Mouse (Mus musculus) forebrain, embryonic 10.5 days (tissue): Measurements from ENCODE around the gene Slamf9. TPM values are rescaled to one million over a fixed set of nuclear protein-coding genes. Genes with fewer than 3 reads are reported as not detected.
A peak's percentile ranks its signal among the peaks of the same experiment; 100 is the strongest.

Source experiments
- DNase-seq: peaks from one replicate; pipeline ENCODE4 v3.0.0-alpha.2; 2017; ENCODE audit warnings: low spot score; ENCODE audit errors: extremely low spot score
- H3K27ac ChIP-seq: fragments of 300-500 bp; sonication (generic); 2 replicates; pipeline ENCODE4 v1.5.1; 2016; ENCODE audit warnings: mild to moderate bottlenecking
- H3K27me3 ChIP-seq: fragments of 300-500 bp; sonication (generic); 2 replicates; pipeline ENCODE4 v1.6.1; 2016; ENCODE audit warnings: mild to moderate bottlenecking; ENCODE audit not compliant: poor library complexity, severe bottlenecking
- H3K36me3 ChIP-seq: fragments of 300-500 bp; sonication (generic); replicated peaks from 2 replicates; pipeline ENCODE4 v1.6.1; 2016; ENCODE audit warnings: mild to moderate bottlenecking, moderate library complexity
- H3K4me1 ChIP-seq: fragments of 300-500 bp; sonication (generic); 2 replicates; pipeline ENCODE4 v1.6.1; 2016
- H3K4me3 ChIP-seq: fragments of 300-500 bp; sonication (generic); 2 replicates; pipeline ENCODE4 v1.5.1; 2016; ENCODE audit warnings: mild to moderate bottlenecking, moderate library complexity
- H3K9me3 ChIP-seq: fragments of 300-500 bp; sonication (generic); 2 replicates; pipeline ENCODE4 v1.6.1; 2016; ENCODE audit warnings: mild to moderate bottlenecking, moderate library complexity
- WGBS: fragments of 180-500 bp; shearing (Covaris S2); methylation state at CpG from one replicate; pipeline ENCODE4 v1.1.7; 2016; 5-methylcytosine and 5-hydroxymethylcytosine counted together
- polyA plus RNA-seq: library from polyadenylated mRNA; unstranded; fragments of >200 nt; fragmentation: Nextera tagmentation; extraction: Ambion mirVana; gene quantifications from 2 replicates; pipeline ENCODE4 v1.2.1, GENCODE M21; 2016

Gene Slamf9
- polyA plus RNA-seq, 1 experiment from 2014 or later = not detected

DNA sequence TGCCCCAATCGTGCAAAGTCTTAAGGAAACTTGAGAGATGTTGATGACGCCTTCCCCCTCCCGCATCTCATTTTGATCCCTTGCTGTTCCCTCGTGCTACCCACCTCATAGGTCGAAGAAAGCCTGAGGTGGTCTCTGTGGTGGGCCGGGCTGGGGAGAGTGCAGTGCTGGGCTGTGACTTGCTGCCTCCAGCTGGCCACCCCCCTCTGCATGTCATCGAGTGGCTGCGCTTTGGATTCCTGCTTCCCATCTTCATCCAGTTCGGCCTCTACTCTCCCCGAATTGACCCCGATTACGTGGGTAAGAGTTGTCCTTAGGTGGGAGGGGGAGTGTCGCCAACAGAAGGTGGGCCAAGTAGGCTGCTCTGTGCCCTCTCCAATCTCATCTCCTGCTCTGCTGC lies 9.5 kb downstream of the Slamf9 start:
- peaks cover 49% of the 10 kb centered on the region for H3K36me3 ChIP-seq
- H3K27ac ChIP-seq = peak overlapping the region; percentile 91
- peaks cover 21% of the 10 kb centered on the region for H3K27me3 ChIP-seq
- DNase-seq = no peak
- H3K4me1 ChIP-seq = peaks cover 87% of the 10 kb centered on the region
- 59% methylated on average over 13 of the region's 13 CpGs for WGBS
- no peaks in the 10 kb centered on the region for H3K9me3 ChIP-seq
- peak overlapping the region; percentile 77 for H3K4me3 ChIP-seq

DNA sequence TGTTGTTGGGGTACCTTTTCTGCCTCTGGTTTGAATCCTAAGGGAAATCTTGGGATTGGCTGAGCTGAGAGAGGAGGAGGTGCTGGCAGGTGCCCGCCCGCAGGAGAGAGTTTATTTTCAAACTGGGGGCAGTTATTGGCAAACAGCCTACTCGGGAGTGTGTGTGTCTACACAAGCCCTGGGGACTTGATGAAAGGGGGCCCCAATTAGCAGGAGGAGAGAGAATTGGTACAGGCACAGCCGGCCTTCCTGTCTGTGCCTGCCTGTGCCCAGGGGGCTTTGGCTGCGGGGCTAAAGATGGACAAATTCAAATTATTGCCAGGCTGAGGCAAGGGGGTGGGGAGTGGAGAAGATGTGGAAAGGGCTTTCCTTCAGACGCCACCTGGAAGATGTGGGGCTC lies 10.7 kb downstream of the Slamf9 start:
- Histone ChIP-seq H3K27ac (peak overlapping the region; percentile 91), H3K4me1 (peaks cover 94% of the 10 kb centered on the region), H3K9me3 (no peaks in the 10 kb centered on the region), H3K4me3 (peak overlapping the region; percentile 77), H3K27me3 (peaks cover 10% of the 10 kb centered on the region), H3K36me3 (peaks cover 61% of the 10 kb centered on the region)
- 22% methylated on average over 6 of the region's 6 CpGs for WGBS
- no peak for DNase-seq

DNA sequence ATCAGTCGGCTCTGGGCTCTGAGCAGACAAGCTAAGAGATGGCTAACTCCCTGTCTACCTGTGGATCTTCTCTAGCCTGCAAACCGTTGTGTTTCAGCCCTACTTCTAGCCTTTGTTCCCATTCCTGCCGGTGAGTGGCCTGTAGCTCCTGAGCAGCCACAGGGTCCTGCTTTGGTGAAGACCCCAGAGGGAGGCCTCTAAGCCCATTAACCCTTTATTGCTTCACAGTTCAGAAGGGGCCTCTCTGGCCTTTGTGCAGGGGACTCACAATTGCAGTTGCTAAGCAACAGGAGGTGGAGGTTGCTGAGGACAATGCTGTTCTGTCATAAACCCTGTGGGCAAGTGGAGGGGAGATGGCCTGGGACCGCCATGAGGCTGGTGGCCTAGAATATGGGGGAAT lies 11.1 kb downstream of the Slamf9 start:
- peak; percentile 76 for DNase-seq
- peak overlapping the region; percentile 91 for H3K27ac ChIP-seq
- no peaks in the 10 kb centered on the region for H3K9me3 ChIP-seq
- peaks cover 90% of the 10 kb centered on the region for H3K4me1 ChIP-seq
- 10% methylated on average over 4 of the region's 4 CpGs for WGBS
- peak overlapping the region; percentile 77 for H3K4me3 ChIP-seq
- H3K36me3 ChIP-seq = peaks cover 65% of the 10 kb centered on the region
- peaks cover 6% of the 10 kb centered on the region for H3K27me3 ChIP-seq

DNA sequence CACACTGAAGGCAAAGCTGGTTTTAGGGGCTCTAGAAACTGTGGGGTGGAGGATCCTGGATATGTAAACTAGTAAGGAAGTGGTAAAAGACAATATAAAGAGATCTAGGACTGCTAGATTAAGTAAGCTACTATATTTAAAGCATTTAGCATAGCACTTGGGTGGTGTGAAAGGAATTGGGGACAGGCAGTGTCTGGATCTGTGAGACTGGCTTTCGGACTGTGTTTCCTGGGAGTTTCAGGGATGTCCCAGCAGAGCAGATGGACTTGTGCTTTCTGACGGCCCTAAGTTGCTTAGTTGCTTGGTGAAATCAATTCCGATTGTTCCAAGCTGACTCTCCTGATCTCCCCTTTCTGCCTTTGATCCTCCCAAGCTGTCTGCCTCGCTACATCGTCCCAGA lies 11.5 kb downstream of the Slamf9 start:
- Histone ChIP-seq H3K27me3 (peaks cover 4% of the 10 kb centered on the region; the same call in 1 of the 2 replicates), H3K36me3 (peaks cover 69% of the 10 kb centered on the region), H3K4me3 (peak overlapping the region; percentile 77), H3K27ac (peak overlapping the region; percentile 91), H3K4me1 (peaks cover 86% of the 10 kb centered on the region), H3K9me3 (no peaks in the 10 kb centered on the region)
- no peak for DNase-seq
- WGBS = 29% methylated on average over 5 of the region's 5 CpGs

DNA sequence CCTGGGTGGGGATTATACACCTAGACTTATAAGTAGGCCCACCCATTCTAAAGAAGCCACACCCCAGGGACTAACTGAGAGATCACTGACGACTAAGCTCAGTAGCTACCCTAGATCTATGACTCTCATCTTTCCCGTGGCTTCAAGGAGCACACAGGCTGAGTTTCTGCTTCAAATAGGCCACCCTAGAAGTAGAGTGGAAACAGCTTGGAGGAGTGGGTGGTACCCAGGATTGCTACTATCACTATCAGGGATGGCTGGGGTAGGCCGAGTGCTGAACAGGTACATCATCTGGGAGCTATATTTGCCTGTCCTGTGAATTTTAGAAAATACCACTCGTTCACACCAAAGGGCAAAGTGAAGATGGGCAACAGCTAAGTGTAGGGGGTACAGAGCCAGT lies 12.7 kb downstream of the Slamf9 start:
- H3K27ac ChIP-seq = no peak overlapping the region
- H3K4me3 ChIP-seq = no peak overlapping the region
- H3K9me3 ChIP-seq = no peaks in the 10 kb centered on the region
- no peak for DNase-seq
- H3K4me1 ChIP-seq = peaks cover 75% of the 10 kb centered on the region
- WGBS = 90% methylated on average over 4 of the region's 4 CpGs
- peaks cover 81% of the 10 kb centered on the region for H3K36me3 ChIP-seq
- peaks cover 4% of the 10 kb centered on the region; the same call in 1 of the 2 replicates for H3K27me3 ChIP-seq

DNA sequence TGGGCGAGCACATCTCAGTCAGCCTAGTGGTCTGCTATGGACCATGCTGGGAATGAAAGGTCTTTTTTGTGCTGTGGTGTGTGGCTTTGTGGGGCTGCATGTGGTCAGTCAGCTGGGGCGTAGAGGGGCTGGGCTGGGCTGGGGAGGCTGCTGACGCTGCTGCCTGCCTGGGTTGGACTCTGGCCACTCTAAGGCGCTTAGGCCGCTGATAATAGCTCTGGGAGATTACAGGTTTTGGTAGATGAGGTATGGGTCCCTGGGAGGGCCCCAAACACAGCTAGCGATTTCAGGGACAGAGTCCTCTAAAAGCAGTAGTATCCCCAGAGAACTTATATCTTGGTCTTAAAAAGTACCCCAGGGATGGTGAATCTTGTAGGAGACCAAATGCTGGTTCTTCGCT lies 13.7 kb downstream of the Slamf9 start:
- Histone ChIP-seq H3K36me3 (peaks cover 91% of the 10 kb centered on the region), H3K4me3 (no peak overlapping the region), H3K27me3 (peaks cover 4% of the 10 kb centered on the region; the same call in 1 of the 2 replicates), H3K27ac (no peak overlapping the region), H3K9me3 (no peaks in the 10 kb centered on the region), H3K4me1 (peaks cover 65% of the 10 kb centered on the region)
- 78% methylated on average over 7 of the region's 7 CpGs for WGBS
- DNase-seq = no peak

DNA sequence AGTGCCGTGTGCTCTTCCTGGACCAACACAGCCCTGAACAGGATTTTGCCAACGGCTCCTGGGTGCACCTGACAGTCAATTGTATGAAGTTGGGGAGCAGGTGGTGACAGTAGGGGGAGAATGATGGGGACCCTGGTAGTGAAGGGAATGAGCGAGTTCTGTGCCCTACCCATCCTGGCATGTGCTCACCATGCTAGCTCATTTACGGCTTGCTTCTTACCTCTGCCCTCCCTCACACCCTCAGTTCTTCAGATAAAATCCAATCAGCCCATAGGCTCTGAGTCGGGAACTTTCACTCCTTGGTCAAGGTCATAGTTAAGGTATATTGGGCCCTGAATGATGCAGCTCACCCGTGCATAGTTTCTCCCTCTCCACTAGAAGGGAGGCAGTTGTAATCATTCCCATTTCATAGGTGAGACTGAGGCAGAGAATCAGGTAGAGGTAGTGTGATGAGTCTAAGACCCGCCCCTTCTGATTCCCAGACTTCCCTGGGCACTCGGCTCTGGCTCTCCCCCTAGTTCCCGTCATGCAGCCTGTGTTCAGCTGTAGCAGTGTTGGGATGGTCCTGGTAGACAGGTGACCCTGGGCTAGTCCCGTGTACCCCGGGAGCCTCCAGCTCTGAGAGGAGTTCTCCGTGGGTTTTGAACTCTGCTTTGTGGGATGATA lies 14.6 kb downstream of the Slamf9 start:
- Histone ChIP-seq H3K27ac (peak overlapping the region; percentile 22), H3K27me3 (peaks cover 4% of the 10 kb centered on the region; the same call in 1 of the 2 replicates), H3K36me3 (peaks cover 93% of the 10 kb centered on the region), H3K4me1 (peaks cover 57% of the 10 kb centered on the region), H3K9me3 (no peaks in the 10 kb centered on the region), H3K4me3 (peak overlapping the region; percentile 29)
- WGBS = 58% methylated on average over 12 of the region's 12 CpGs
- no peak for DNase-seq

DNA sequence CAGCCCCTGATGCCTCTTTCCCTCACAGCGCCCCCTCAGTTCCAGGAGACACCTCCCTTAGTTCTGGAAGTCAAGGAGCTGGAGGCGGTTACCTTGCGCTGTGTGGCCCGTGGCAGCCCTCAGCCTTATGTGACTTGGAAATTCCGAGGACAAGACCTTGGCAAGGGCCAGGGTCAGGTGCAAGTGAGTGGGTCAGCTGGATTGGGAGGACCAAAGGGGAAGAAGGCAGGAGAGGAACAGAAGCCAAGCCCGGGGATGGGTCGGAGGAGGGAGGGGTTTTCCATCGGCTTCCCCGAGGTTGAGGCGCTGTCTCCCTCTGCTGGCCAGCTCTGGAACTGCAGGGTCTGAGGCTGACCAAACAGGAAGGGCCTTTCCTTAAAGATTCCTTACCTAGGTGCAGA lies 15.1 kb downstream of the Slamf9 start:
- H3K4me1 ChIP-seq = peaks cover 51% of the 10 kb centered on the region

DNA sequence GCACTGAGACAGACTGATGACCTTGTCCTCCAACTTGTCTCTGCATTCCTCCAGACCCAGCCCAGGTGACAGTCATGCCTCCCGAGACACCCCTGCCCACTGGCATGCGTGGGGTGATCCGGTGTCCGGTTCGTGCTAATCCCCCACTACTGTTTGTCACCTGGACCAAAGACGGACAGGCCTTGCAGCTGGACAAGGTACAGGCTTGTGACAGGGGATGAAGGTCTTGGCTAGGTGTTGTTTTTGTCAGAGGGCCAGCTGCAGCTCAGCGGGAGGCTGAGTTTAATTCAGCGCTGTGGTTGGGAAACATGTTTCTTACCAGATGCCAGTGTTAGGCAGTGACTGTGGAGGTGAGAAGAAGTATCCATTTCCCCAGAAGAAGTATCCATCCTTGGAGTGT lies 16.9 kb downstream of the Slamf9 start:
- no peaks in the 10 kb centered on the region for H3K9me3 ChIP-seq
- 94% methylated on average over 8 of the region's 8 CpGs for WGBS
- no peak overlapping the region for H3K27ac ChIP-seq
- H3K4me3 ChIP-seq = no peak overlapping the region
- DNase-seq = no peak
- peaks cover 4% of the 10 kb centered on the region; the same call in 1 of the 2 replicates for H3K27me3 ChIP-seq
- H3K36me3 ChIP-seq = peaks cover 100% of the 10 kb centered on the region
- H3K4me1 ChIP-seq = peaks cover 33% of the 10 kb centered on the region

More for the DNA sequence above, 15.1 kb downstream of the Slamf9 start:
- H3K27me3 ChIP-seq = peaks cover 4% of the 10 kb centered on the region; the same call in 1 of the 2 replicates
- peaks cover 93% of the 10 kb centered on the region for H3K36me3 ChIP-seq
- peak overlapping the region; percentile 29 for H3K4me3 ChIP-seq
- peak overlapping the region; percentile 22 for H3K27ac ChIP-seq
- WGBS = 12% methylated on average over 10 of the region's 10 CpGs
- no peaks in the 10 kb centered on the region for H3K9me3 ChIP-seq
- DNase-seq = peak; percentile 90

DNA sequence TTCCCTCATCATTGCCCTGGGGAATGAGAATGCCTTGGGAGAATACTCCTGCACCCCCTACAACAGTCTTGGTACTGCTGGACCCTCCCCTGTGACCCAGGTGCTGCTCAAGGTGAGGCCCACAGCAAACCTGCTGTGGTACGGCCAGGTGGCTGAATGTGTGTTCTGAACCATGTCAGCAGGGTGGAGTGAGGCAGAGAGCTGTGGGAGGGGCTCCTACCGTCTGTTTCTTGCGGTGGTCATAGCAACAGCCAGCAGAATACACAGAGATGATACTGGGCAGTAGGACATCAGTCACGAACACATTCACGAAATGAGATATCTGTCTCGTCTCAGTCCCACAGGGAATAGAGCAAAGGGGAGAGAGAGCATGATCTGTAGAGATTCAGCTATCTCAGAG lies 18.4 kb downstream of the Slamf9 start:
- no peak overlapping the region for H3K4me3 ChIP-seq
- no peaks in the 10 kb centered on the region for H3K9me3 ChIP-seq
- no peak overlapping the region for H3K27ac ChIP-seq
- no peak for DNase-seq
- H3K36me3 ChIP-seq = peaks cover 100% of the 10 kb centered on the region
- peaks cover 19% of the 10 kb centered on the region for H3K4me1 ChIP-seq
- 86% methylated on average over 6 of the region's 6 CpGs for WGBS
- peaks cover 15% of the 10 kb centered on the region for H3K27me3 ChIP-seq

DNA sequence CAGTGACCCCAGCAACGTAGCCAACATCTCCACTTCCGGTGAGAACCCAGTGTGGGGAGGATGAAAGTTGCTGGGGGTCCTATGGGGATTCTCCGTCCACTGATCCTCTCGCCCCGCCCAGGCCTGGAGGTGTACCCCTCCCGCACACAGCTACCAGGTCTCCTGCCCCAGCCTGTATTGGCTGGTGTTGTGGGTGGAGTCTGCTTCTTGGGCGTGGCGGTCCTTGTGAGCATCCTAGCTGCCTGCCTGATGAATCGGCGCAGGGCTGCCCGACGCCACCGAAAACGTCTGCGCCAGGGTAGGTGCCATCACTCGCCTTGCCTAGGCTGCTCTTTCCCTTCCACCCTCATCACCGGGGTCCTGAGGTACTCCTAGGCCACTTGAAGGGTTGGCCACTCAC lies 20.9 kb downstream of the Slamf9 start:
- peaks cover 82% of the 10 kb centered on the region for H3K36me3 ChIP-seq
- DNase-seq = no peak

DNA sequence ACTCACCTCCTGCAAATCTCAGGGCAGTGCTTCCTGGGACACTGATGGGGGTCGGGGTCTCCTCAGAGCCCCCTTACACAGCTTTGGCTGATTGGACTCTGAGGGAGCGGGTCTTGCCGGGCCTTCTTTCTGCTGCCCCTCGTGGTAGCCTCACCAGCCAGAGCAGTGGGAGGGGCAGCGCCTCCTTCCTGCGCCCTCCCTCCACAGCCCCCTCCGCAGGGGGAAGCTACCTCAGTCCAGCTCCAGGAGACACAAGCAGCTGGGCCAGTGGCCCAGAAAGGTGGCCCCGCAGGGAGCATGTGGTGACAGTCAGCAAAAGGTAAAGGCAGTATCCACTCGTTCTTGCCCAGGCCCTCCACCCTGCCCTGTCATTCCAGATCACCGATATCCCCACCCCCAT lies 22.3 kb downstream of the Slamf9 start:
- no peaks in the 10 kb centered on the region for H3K9me3 ChIP-seq
- no peak overlapping the region for H3K4me3 ChIP-seq
- H3K36me3 ChIP-seq = peaks cover 68% of the 10 kb centered on the region
- DNase-seq = no peak
- 83% methylated on average over 10 of the region's 10 CpGs for WGBS
- peaks cover 35% of the 10 kb centered on the region for H3K4me1 ChIP-seq
- H3K27me3 ChIP-seq = peaks cover 51% of the 10 kb centered on the region
- H3K27ac ChIP-seq = no peak overlapping the region

More for the DNA sequence above, 20.9 kb downstream of the Slamf9 start:
- Histone ChIP-seq H3K27me3 (peaks cover 37% of the 10 kb centered on the region), H3K9me3 (no peaks in the 10 kb centered on the region), H3K4me1 (peaks cover 21% of the 10 kb centered on the region), H3K27ac (no peak overlapping the region), H3K4me3 (no peak overlapping the region)
- WGBS = 81% methylated on average over 17 of the region's 17 CpGs

DNA sequence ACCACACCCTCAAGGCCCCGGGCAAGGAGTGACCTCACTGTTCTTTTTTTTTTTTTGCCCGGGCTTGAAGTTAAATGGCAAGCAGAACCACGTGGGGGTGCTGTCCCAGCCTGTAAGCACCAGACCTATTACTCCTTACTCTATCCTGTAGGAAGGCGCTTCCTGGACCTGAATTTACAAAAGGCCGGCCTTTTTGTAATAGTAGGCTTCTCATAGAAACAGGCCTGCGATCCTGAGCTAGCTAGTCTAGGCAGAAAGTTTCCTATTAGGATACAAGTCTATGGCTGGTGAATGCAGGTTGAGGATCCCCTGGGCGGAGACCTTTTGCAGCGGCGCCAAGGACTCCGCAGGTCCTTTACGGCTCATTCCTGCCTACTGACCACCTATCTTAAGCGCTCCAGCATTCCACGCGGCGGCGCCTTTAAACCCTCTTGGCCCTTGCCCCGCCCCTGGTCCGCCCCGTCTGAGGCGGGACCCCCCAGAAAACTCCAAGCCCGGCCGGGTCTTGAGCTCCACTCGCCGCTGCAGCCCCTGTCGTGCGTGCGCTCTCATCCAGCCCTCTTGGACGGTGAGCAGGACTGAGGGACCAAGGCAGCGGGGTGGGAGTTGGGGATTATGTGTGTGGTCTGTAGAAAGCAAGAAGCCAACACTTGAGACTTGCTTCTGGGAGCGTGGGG lies 24.7 kb downstream of the Slamf9 start, which contains the start of gene Tagln2:
Gene Tagln2 (plus strand): TSS at position 283 of the 677 bp plus-strand sequence.
- Histone ChIP-seq H3K9me3 (no peaks in the 10 kb centered on the region), H3K4me1 (peaks cover 59% of the 10 kb centered on the region), H3K36me3 (peaks cover 43% of the 10 kb centered on the region), H3K27me3 (peaks cover 64% of the 10 kb centered on the region), H3K4me3 (peak within 1 kb of the TSS; percentile 56), H3K27ac (peak within 1 kb of the TSS; percentile 77)
- WGBS = under 1% methylated on average over 30 of the region's 30 CpGs
- DNase-seq = peak; percentile 69
